Mouse (Mus musculus) gastrocnemius, postnatal 14 days (tissue): ENCODE data around the gene Fcna. TPM values are rescaled to one million over a fixed set of nuclear protein-coding genes. Genes with fewer than 3 reads are reported as not detected.

Experiments
- DNase-seq: peaks from one replicate; pipeline ENCODE4 v3.0.0; 2021; ENCODE audit warnings: mixed read lengths
- intact Hi-C: fragments of 180-260 bp; cut with DNase I; formaldehyde crosslinking; loops from one replicate; pipeline ENCODE4 v1.15.1; 2025; ENCODE audit warnings: low total_unique reads
- long read RNA-seq, 2 experiments: library from polyadenylated mRNA; stranded (forward); transcript quantifications; one replicate each; pipeline ENCODE4 v2.0.0; 2021
- total RNA-seq, 2 experiments: library from RNA; stranded (reverse); gene quantifications; 2 replicates each; pipeline ENCODE4 v1.2.3; 2021

The Fcna gene
- total RNA-seq, result 1 to 10 TPM; 5.7 to 6.2 TPM
- long read RNA-seq, experiment 1, partial matches to known transcripts, result 0 of 1 reads
- long read RNA-seq, experiment 1, other reads (novel, unspliced or antisense), result 0 of 1 reads
- long read RNA-seq, experiment 2, partial matches to known transcripts, result 0 of 3 reads
- long read RNA-seq, experiment 2, other reads (novel, unspliced or antisense), result 1 of 3 reads

- intact Hi-C loops, result no loop called here
- DNase-seq, result no peak
Observed at GRCm38 (mm10) chr2:25627811-25628210, at the start of gene Fcna. TSS of gene Fcna (minus strand) at chr2:25628030.

- intact Hi-C loops, result no loop called here
- DNase-seq, result no peak
Observed at GRCm38 (mm10) chr2:25676486-25676885, 48.7 kb upstream of the Fcna start, which contains the start of gene Lcn6. TSS of gene Lcn6 (plus strand) at chr2:25676786.

- intact Hi-C loops, result no loop called here
- DNase-seq, result no peak
Observed at GRCm38 (mm10) chr2:25666516-25666915, 38.7 kb upstream of the Fcna start.

GRCm38 (mm10) chr2:25664125-25664524 lies 36.3 kb upstream of the Fcna start:
- DNase-seq, result no peak
- intact Hi-C loops, result no loop called here

GRCm38 (mm10) chr2:25663511-25663910 lies 35.7 kb upstream of the Fcna start:
- intact Hi-C loops, result no loop called here
- DNase-seq, result peak; percentile 50

- DNase-seq, result no peak
- intact Hi-C loops, result no loop called here
Observed at GRCm38 (mm10) chr2:25661245-25661970, 33.6 kb upstream of the Fcna start.

- no peak for DNase-seq
Observed at GRCm38 (mm10) chr2:25660279-25660678, 32.4 kb upstream of the Fcna start.

GRCm38 (mm10) chr2:25657652-25658051 lies 29.8 kb upstream of the Fcna start, which contains the start of gene Lcn5:
TSS of gene Lcn5 (plus strand) at chr2:25657952.
- intact Hi-C loops, result no loop called here
- DNase-seq, result no peak

More at GRCm38 (mm10) chr2:25660279-25660678, 32.4 kb upstream of the Fcna start:
- intact Hi-C loops, result no loop called here

- intact Hi-C loops, result no loop called here
- no peak for DNase-seq
Observed at GRCm38 (mm10) chr2:25657246-25657645, 29.4 kb upstream of the Fcna start.

- peak; percentile 38 for DNase-seq
- intact Hi-C loops, result no loop called here
Observed at GRCm38 (mm10) chr2:25656691-25657090, 28.9 kb upstream of the Fcna start.

GRCm38 (mm10) chr2:25654502-25654901 lies 26.7 kb upstream of the Fcna start:
- intact Hi-C loops, result no loop called here
- DNase-seq, result no peak

- DNase-seq, result no peak
- intact Hi-C loops, result no loop called here
Observed at GRCm38 (mm10) chr2:25652902-25653301, 25.1 kb upstream of the Fcna start, which contains the start of gene Lcn8. TSS of gene Lcn8 (plus strand) at chr2:25653120.

- intact Hi-C loops, result loop anchor here (10.0 kb wide), 1 partner anchor 55 kb away; no protein-coding TSS in a partner anchor
- DNase-seq, result no peak
Observed at GRCm38 (mm10) chr2:25639890-25640289, 12.1 kb upstream of the Fcna start.

- intact Hi-C loops, result loop anchor here (10.0 kb wide), 1 partner anchor 61 kb away; no protein-coding TSS in a partner anchor
- DNase-seq, result no peak
Observed at GRCm38 (mm10) chr2:25634046-25634445, 6.2 kb upstream of the Fcna start.

GRCm38 (mm10) chr2:25633616-25634015 lies 5.8 kb upstream of the Fcna start:
- DNase-seq, result no peak
- intact Hi-C loops, result loop anchor here (10.0 kb wide), 1 partner anchor 61 kb away; no protein-coding TSS in a partner anchor

- no peak for DNase-seq
- intact Hi-C loops, result no loop called here
Observed at GRCm38 (mm10) chr2:25628738-25629137, 908 bp upstream of the Fcna start.

GRCm38 (mm10) chr2:25625986-25626385 lies 1.8 kb downstream of the Fcna start:
- no peak for DNase-seq
- intact Hi-C loops, result no loop called here

GRCm38 (mm10) chr2:25621229-25622200 lies 6.3 kb downstream of the Fcna start, which contains the start of gene Tmem141:
TSS of gene Tmem141 (minus strand) at chr2:25622005.
- intact Hi-C loops, result no loop called here
- DNase-seq, result peak; percentile 89

- no peak for DNase-seq
- intact Hi-C loops, result no loop called here
Observed at GRCm38 (mm10) chr2:25620852-25621228, 7.0 kb downstream of the Fcna start.

GRCm38 (mm10) chr2:25620386-25620785 lies 7.4 kb downstream of the Fcna start:
- DNase-seq, result no peak
- intact Hi-C loops, result no loop called here
